Mouse (Mus musculus): ENCODE results near the gene Rasal2.

DNA sequence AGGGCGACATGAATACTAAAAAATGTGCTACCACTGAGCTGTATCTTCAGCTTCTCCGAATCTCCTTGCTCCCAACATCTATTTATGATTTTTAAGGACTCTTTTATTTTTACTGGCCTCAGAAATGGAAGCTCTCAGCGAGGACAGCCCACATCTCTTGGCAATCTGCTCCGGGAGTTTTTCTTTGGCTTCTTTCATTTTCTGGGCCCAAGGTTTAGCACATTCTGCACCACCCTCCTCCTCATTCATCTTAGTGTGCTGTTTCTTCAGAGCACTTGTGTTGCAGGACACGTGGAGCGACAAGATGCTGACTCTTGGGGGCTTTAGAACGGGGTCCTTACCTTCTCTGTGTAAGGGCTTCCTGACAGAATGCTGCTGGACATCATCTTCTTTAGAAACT, 243.5 kb downstream of the Rasal2 start:
- TF ChIP-seq CTCF (IDR thresholded peaks at IDR 0.05): no peak
- TF ChIP-seq EP300 (IDR thresholded peaks at IDR 0.05): no peak
